Comparison of ENCODE assay signal across 10 mouse cellular contexts in genomic region chr4:114666979-114667328, GRCm38 (mm10).
DNase-seq lines count a peak whose midpoint lies in the region; ATAC-seq and TF ChIP-seq lines count a peak whose summit lies in the region.
"Had no signal": no experiment of that assay in that cellular context is flagged by ENCODE, and none has a peak within 500 bp of the region (broad histone marks: within the 10 kb centered on the region; RNA-seq: fewer than 3 reads in every experiment).

No protein-coding gene starts in this region.

- peaks cover 12% of the 10 kb centered on the region; the same call in 1 of the 2 replicates for H3K4me1 ChIP-seq in kidney, embryonic 14.5 days (ENCODE audit: control insufficient read depth, insufficient read depth, low read length)
- peaks cover 29% of the 10 kb centered on the region for H3K4me1 ChIP-seq in embryonic facial prominence, embryonic 12.5 days
- H3K4me1 ChIP-seq in intestine, embryonic 15.5 days (replicated peaks) = peaks cover 13% of the 10 kb centered on the region
- H3K4me1 ChIP-seq in midbrain, postnatal 0 days (ENCODE audit: insufficient read depth, low read length) = peaks cover 4% of the 10 kb centered on the region; the same call in 1 of the 2 replicates

- peak overlapping the region; percentile 44 for H3K4me2 ChIP-seq in kidney, embryonic 14.5 days (replicated peaks; ENCODE audit: low read depth, low read length)
- peak overlapping the region; percentile 51 for H3K4me2 ChIP-seq in embryonic facial prominence, embryonic 12.5 days (replicated peaks)
- H3K4me2 ChIP-seq in intestine, embryonic 15.5 days (replicated peaks) = peak overlapping the region; percentile 56
- H3K4me2 ChIP-seq in midbrain, postnatal 0 days (ENCODE audit: low read depth, low read length, poor library complexity, severe bottlenecking) = peak overlapping the region; percentile 59

- DNase-seq in kidney, adult 11 months = no peak
- DNase-seq in midbrain, postnatal 0 days (ENCODE audit: low spot score) = no peak
- DNase-seq in spleen, postnatal 10 days (ENCODE audit: low spot score in 2 of 2) = no peak
- DNase-seq in spleen, postnatal 14 days (ENCODE audit: low spot score in 2 of 2) = no peak
- no peak for DNase-seq in gastrocnemius, postnatal 10 days
- DNase-seq: right cerebral cortex, postnatal 25 days had no signal

- peak overlapping the region; percentile 20 for H3K4me3 ChIP-seq in kidney, embryonic 14.5 days (ENCODE audit: low read length)
- peak overlapping the region; percentile 24 for H3K4me3 ChIP-seq in embryonic facial prominence, embryonic 12.5 days
- peak overlapping the region; percentile 12; the same call in 1 of the 2 replicates for H3K4me3 ChIP-seq in intestine, embryonic 15.5 days (replicated peaks)
- H3K4me3 ChIP-seq in midbrain, postnatal 0 days (ENCODE audit: low read depth, low read length) = peak overlapping the region; percentile 36

- ATAC-seq in kidney, embryonic 14.5 days (ENCODE audit: low FRiP score, low TSS enrichment) = peak; percentile 47
- 0 out of 2 replicates have a peak, but pooled peaks have one; percentile 2 for ATAC-seq in embryonic facial prominence, embryonic 12.5 days (ENCODE audit: insufficient number of reproducible peaks, insufficient read depth, low FRiP score, low TSS enrichment)
- peak; percentile 55 for ATAC-seq in intestine, embryonic 15.5 days
- ATAC-seq in midbrain, postnatal 0 days (ENCODE audit: low FRiP score) = peak; percentile 39; the same call in 1 of the 2 replicates
- ATAC-seq: Patski had no signal

- H3K36me3 ChIP-seq in kidney, embryonic 14.5 days (ENCODE audit: control insufficient read depth, insufficient read depth, low read length) = no peaks in the 10 kb centered on the region
- no peaks in the 10 kb centered on the region for H3K36me3 ChIP-seq in embryonic facial prominence, embryonic 12.5 days
- H3K36me3 ChIP-seq in intestine, embryonic 15.5 days = no peaks in the 10 kb centered on the region
- H3K36me3 ChIP-seq in midbrain, postnatal 0 days (ENCODE audit: insufficient read depth, low read length) = no peaks in the 10 kb centered on the region

- TF ChIP-seq CTCF in midbrain, postnatal 0 days (IDR thresholded peaks at IDR 0.05) = peak; percentile 50

- WGBS in kidney, embryonic 14.5 days = 19% methylated on average over 12 of the region's 13 CpGs
- 6% methylated on average over 11 of the region's 13 CpGs for WGBS in embryonic facial prominence, embryonic 12.5 days
- 21% methylated on average over 13 of the region's 13 CpGs for WGBS in intestine, embryonic 15.5 days
- WGBS in midbrain, postnatal 0 days = 10% methylated on average over 11 of the region's 13 CpGs

- H3K27ac ChIP-seq in kidney, embryonic 14.5 days (ENCODE audit: low read depth, low read length) = no peak overlapping the region
- H3K27ac ChIP-seq in embryonic facial prominence, embryonic 12.5 days = no peak overlapping the region
- no peak overlapping the region for H3K27ac ChIP-seq in intestine, embryonic 15.5 days
- H3K27ac ChIP-seq in midbrain, postnatal 0 days (ENCODE audit: low read depth, low read length) = no peak overlapping the region

- no peaks in the 10 kb centered on the region for H3K9me3 ChIP-seq in kidney, embryonic 14.5 days (ENCODE audit: control insufficient read depth, low read length)
- no peaks in the 10 kb centered on the region for H3K9me3 ChIP-seq in embryonic facial prominence, embryonic 12.5 days
- H3K9me3 ChIP-seq in intestine, embryonic 15.5 days = no peaks in the 10 kb centered on the region
- no peaks in the 10 kb centered on the region for H3K9me3 ChIP-seq in midbrain, postnatal 0 days (ENCODE audit: low read length)

- peaks cover 23% of the 10 kb centered on the region for H3K27me3 ChIP-seq in kidney, embryonic 14.5 days (ENCODE audit: control insufficient read depth, insufficient read depth, low read length)
- peaks cover 73% of the 10 kb centered on the region for H3K27me3 ChIP-seq in embryonic facial prominence, embryonic 12.5 days
- peaks cover 26% of the 10 kb centered on the region for H3K27me3 ChIP-seq in intestine, embryonic 15.5 days (replicated peaks)
- peaks cover 35% of the 10 kb centered on the region for H3K27me3 ChIP-seq in midbrain, postnatal 0 days (ENCODE audit: insufficient read depth, low read length)
- H3K27me3 ChIP-seq: Patski had no signal

- H3K9ac ChIP-seq in kidney, embryonic 14.5 days (ENCODE audit: low read depth, low read length) = peak overlapping the region; percentile 47; the same call in 1 of the 2 replicates
- H3K9ac ChIP-seq in embryonic facial prominence, embryonic 12.5 days = peak overlapping the region; percentile 40; the same call in 1 of the 2 replicates
- no peak overlapping the region for H3K9ac ChIP-seq in intestine, embryonic 15.5 days
- no peak overlapping the region for H3K9ac ChIP-seq in midbrain, postnatal 0 days (replicated peaks; ENCODE audit: low read length, poor library complexity, severe bottlenecking)

Comparison
In these comparisons a context has a peak if more than half of its experiments do, and no peak if none do; other contexts are left out.
1. ATAC-seq: peak in every context shown above with its lines; median percentile 55 in intestine, embryonic 15.5 days; 47 in kidney, embryonic 14.5 days; 39 in midbrain, postnatal 0 days; 2 in embryonic facial prominence, embryonic 12.5 days.
2. H3K9ac ChIP-seq: peak in kidney, embryonic 14.5 days (single experiment) and embryonic facial prominence, embryonic 12.5 days (single experiment); none in intestine, embryonic 15.5 days (single experiment) and midbrain, postnatal 0 days (single experiment).
3. Peak in every context shown above with its lines, with median percentiles within 50 percentile points of each other: H3K4me2 ChIP-seq and H3K4me3 ChIP-seq.